Mouse (Mus musculus): Measurements from ENCODE around the gene Ifna7. TPM values are rescaled to one million over a fixed set of nuclear protein-coding genes. Genes with fewer than 3 reads are reported as not detected.

Ifna7 gene
- polyA plus RNA-seq (2017; shearing (Covaris generic)) = not detected

GRCm38 (mm10) chr4:88815928-88816327, at the start of gene Ifna7:
Ifna7 (plus strand) TSS chr4:88816228.

GRCm38 (mm10) chr4:88773534-88773933, 42.5 kb upstream of the Ifna7 start, which contains the start of gene Gm13290:
Gm13290 (plus strand) TSS chr4:88773834.

GRCm38 (mm10) chr4:88776622-88777021, 39.4 kb upstream of the Ifna7 start, which contains the start of gene Gm13289:
Gm13289 (plus strand) TSS chr4:88776922.

GRCm38 (mm10) chr4:88779550-88779949, 36.5 kb upstream of the Ifna7 start, which contains the start of gene Gm13272:
Gm13272 (plus strand) TSS chr4:88779850.

GRCm38 (mm10) chr4:88781831-88782230, 34.2 kb upstream of the Ifna7 start, which contains the start of gene Ifnz:
Ifnz (plus strand) TSS chr4:88782131.

DNA sequence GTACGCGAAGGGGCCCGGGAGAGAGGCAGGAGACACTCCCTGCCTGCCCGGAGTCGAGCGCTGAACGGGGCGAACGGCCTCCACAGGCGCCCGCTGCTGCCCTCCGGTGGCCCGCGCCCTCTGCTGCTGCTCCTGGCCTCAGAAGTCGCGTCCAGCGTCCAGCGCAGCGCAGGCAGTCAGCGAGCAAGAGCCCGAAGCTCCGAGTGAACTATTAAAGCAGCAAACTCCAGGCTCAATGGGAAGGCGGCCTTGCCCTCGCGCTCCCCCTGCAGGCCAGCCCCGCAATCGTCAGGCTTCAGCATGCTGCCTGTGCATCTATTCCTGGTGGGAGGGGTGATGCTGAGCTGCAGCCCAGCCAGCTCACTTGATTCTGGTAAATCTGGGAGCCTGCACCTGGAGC, 30.6 kb upstream of the Ifna7 start, which contains the start of gene Gm13276:
Gm13276 (plus strand) TSS at position 301 of the 400 bp plus-strand sequence.

DNA sequence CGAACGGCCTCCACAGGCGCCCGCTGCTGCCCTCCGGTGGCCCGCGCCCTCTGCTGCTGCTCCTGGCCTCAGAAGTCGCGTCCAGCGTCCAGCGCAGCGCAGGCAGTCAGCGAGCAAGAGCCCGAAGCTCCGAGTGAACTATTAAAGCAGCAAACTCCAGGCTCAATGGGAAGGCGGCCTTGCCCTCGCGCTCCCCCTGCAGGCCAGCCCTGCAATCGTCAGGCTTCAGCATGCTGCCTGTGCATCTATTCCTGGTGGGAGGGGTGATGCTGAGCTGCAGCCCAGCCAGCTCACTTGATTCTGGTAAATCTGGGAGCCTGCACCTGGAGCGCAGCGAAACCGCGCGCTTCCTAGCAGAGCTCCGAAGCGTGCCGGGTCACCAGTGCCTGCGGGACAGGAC, 27.6 kb upstream of the Ifna7 start, which contains the start of gene Gm13277:
Gm13277 (plus strand) TSS at position 231 of the 400 bp plus-strand sequence.

GRCm38 (mm10) chr4:88791250-88791649, 24.8 kb upstream of the Ifna7 start, which contains the start of gene Gm13278:
Gm13278 (plus strand) TSS chr4:88791550.

GRCm38 (mm10) chr4:88793936-88794675, 21.9 kb upstream of the Ifna7 start, which contains the start of gene Gm13275:
Gm13275 (plus strand) TSS chr4:88794487.

DNA sequence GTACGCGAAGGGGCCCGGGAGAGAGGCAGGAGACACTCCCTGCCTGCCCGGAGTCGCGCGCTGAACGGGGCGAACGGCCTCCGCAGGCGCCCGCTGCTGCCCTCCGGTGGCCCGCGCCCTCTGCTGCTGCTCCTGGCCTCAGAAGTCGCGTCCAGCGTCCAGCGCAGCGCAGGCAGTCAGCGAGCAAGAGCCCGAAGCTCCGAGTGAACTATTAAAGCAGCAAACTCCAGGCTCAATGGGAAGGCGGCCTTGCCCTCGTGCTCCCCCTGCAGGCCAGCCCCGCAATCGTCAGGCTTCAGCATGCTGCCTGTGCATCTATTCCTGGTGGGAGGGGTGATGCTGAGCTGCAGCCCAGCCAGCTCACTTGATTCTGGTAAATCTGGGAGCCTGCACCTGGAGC, 18.9 kb upstream of the Ifna7 start, which contains the start of gene Gm13279:
Gm13279 (plus strand) TSS at position 301 of the 400 bp plus-strand sequence.

DNA sequence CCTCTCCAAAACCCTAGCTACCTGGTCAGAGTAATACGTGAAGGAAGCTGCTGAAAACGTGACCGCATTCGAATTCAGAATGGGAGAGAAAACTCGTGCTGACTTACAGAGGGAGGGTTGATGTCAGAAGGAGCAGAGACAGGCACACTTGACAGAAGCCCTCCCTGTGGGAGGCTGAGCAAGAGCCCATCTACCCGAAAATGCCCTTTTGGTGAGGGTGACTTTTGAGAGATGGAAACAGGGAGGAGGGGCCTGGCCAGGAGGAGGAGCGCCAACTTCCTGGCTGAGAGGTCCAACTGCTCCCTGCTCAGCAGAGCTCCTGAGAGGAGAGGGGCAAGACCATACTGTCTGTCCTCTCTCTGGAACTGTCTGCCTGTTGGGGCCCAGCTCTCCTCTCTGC, 16.7 kb upstream of the Ifna7 start, which contains the start of gene Gm13285:
Gm13285 (plus strand) TSS at position 301 of the 400 bp plus-strand sequence.

GRCm38 (mm10) chr4:88802954-88803353, 13.1 kb upstream of the Ifna7 start, which contains the start of gene Gm13287:
Gm13287 (plus strand) TSS chr4:88803254.

DNA sequence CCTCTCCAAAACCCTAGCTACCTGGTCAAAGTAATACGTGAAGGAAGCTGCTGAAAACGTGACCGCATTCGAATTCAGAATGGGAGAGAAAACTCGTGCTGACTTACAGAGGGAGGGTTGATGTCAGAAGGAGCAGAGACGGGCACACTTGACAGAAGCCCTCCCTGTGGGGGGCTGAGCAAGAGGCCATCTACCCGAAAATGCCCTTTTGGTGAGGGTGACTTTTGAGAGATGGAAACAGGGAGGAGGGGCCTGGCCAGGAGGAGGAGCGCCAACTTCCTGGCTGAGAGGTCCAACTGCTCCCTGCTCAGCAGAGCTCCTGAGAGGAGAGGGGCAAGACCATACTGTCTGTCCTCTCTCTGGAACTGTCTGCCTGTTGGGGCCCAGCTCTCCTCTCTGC, 10.8 kb upstream of the Ifna7 start, which contains the start of gene Gm13288:
Gm13288 (plus strand) TSS at position 301 of the 400 bp plus-strand sequence.

DNA sequence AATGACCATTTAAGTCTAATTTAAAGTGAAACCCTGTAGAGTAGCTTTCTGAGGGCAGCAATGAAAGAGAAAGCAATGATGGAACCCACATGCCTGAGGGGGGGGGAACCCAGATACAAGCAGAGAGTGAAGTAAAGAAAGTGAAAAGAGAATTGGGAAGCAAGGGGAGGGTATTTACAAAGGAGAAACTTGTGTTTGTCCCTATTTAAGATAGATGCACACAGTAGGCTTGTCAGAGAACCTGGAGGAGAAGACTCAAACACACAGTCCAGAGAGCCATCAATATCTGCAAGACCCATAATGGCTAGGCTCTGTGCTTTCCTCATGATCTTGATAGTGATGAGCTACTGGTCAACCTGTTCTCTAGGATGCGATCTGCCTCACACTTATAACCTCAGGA, 3.6 kb downstream of the Ifna7 start, which contains the start of gene Ifna11:
Ifna11 (plus strand) TSS at position 301 of the 400 bp plus-strand sequence.

DNA sequence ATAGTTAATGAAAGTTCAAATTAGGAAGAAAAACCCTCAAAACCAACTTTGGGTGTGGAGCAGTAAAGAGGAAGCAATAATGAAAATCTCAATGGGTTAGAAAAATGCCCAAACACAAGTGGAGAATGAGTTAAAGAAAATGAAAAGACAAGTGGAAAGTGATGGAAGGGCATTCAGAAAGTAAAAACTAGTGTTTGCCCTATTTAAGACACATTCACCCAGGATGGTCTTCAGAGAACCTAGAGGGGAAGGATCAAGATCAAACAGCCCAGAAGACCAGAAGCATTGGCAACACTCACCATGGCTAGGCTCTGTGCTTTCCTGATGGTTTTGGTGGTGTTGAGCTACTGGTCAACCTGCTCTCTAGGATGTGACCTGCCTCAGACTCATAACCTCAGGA, 11.1 kb downstream of the Ifna7 start, which contains the start of gene Ifna6:
Ifna6 (plus strand) TSS at position 301 of the 400 bp plus-strand sequence.

GRCm38 (mm10) chr4:88835225-88835624, 19.2 kb downstream of the Ifna7 start, which contains the start of gene Ifna5:
Ifna5 (plus strand) TSS chr4:88835525.

DNA sequence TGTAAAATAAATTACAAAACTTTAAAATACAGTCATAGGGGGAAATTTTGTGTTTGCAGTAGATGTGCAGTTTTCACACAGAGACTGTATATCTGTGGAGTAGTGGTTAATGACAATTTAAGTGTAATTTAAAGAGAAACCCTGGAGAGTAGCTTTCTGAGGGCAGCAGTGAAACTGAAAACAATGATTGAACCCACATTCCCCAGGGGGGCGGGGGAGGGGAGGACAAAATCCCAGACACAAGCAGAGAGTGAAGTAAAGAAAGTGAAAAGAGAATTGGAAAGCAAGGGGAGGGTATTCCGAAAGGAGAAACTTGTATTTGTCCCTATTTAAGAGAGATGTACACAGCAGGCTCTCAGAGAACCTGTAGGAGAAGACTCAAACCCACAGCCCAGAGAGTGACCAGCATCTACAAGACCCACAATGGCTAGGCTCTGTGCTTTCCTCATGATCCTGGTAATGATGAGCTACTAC, 25.4 kb downstream of the Ifna7 start, which contains the start of gene Ifna4:
Ifna4 (plus strand) TSS at position 424 of the 474 bp plus-strand sequence.

DNA sequence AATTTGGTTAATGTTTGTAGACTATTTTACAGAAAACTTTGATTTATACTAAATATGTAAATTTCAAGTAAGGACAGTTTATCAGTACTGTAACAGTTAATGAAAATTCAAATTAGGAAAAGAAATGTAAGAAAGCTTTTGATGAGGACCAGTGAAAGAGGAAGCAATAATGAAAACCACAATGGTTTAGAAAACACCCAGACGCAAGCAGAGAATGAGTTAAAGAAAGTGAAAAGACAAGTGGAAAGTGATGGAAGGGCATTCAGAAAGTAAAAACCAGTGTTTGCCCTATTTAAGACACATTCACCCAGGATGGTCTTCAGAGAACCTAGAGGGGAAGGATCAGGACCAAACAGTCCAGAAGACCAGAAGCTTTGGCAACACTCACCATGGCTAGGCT, 33.7 kb downstream of the Ifna7 start, which contains the start of gene Ifna1:
Ifna1 (plus strand) TSS at position 390 of the 400 bp plus-strand sequence.

Other genes starting within 250 kb of the Ifna7 start
- not detected for gene Ifna14, start 244.4 kb upstream of the Ifna7 start, polyA plus RNA-seq (2017; shearing (Covaris generic))
- gene Ifna9, start 223.8 kb upstream of the Ifna7 start, polyA plus RNA-seq (2017; shearing (Covaris generic)) = not detected
- gene Ifna12, start 212.9 kb upstream of the Ifna7 start, polyA plus RNA-seq (2017; shearing (Covaris generic)) = not detected
- not detected for gene C87499, start 181.8 kb upstream of the Ifna7 start, polyA plus RNA-seq (2017; shearing (Covaris generic))
- gene Ifna13, start 171.8 kb upstream of the Ifna7 start, polyA plus RNA-seq (2017; shearing (Covaris generic)) = not detected
- gene Ifna16, start 139.3 kb upstream of the Ifna7 start, polyA plus RNA-seq (2017; shearing (Covaris generic)) = not detected
- not detected for gene Ifna2, start 132.3 kb upstream of the Ifna7 start, polyA plus RNA-seq (2017; shearing (Covaris generic))
- 0.45 TPM for gene Ifnab, start 124.9 kb upstream of the Ifna7 start, polyA plus RNA-seq (2017; shearing (Covaris generic))
- 1.4 TPM for gene Gm26566, start 94.4 kb upstream of the Ifna7 start, polyA plus RNA-seq (2017; shearing (Covaris generic))
- gene Klhl9, start 93.8 kb upstream of the Ifna7 start, polyA plus RNA-seq (2017; shearing (Covaris generic)) = 27.2 TPM
- not detected for gene Gm13271, start 61.4 kb upstream of the Ifna7 start, polyA plus RNA-seq (2017; shearing (Covaris generic))
- 0.36 TPM for gene Gm13283, start 56.1 kb upstream of the Ifna7 start, polyA plus RNA-seq (2017; shearing (Covaris generic))
- gene Gm13290, start 42.4 kb upstream of the Ifna7 start, polyA plus RNA-seq (2017; shearing (Covaris generic)) = not detected
- not detected for gene Gm13289, start 39.3 kb upstream of the Ifna7 start, polyA plus RNA-seq (2017; shearing (Covaris generic))
- gene Gm13272, start 36.4 kb upstream of the Ifna7 start, polyA plus RNA-seq (2017; shearing (Covaris generic)) = not detected
- gene Ifnz, start 34.1 kb upstream of the Ifna7 start, polyA plus RNA-seq (2017; shearing (Covaris generic)) = not detected
- gene Gm13276, start 30.5 kb upstream of the Ifna7 start, polyA plus RNA-seq (2017; shearing (Covaris generic)) = not detected
- gene Gm13277, start 27.6 kb upstream of the Ifna7 start, polyA plus RNA-seq (2017; shearing (Covaris generic)) = not detected
- not detected for gene Gm13278, start 24.7 kb upstream of the Ifna7 start, polyA plus RNA-seq (2017; shearing (Covaris generic))
- gene Gm13275, start 21.7 kb upstream of the Ifna7 start, polyA plus RNA-seq (2017; shearing (Covaris generic)) = not detected
- not detected for gene Gm13279, start 18.8 kb upstream of the Ifna7 start, polyA plus RNA-seq (2017; shearing (Covaris generic))
- not detected for gene Gm13285, start 16.6 kb upstream of the Ifna7 start, polyA plus RNA-seq (2017; shearing (Covaris generic))
- gene Gm13287, start 13.0 kb upstream of the Ifna7 start, polyA plus RNA-seq (2017; shearing (Covaris generic)) = not detected
- 0.19 TPM for gene Gm13288, start 10.7 kb upstream of the Ifna7 start, polyA plus RNA-seq (2017; shearing (Covaris generic))
- gene Ifna11, start 3.7 kb downstream of the Ifna7 start, polyA plus RNA-seq (2017; shearing (Covaris generic)) = not detected
- not detected for gene Ifna6, start 11.2 kb downstream of the Ifna7 start, polyA plus RNA-seq (2017; shearing (Covaris generic))
- gene Ifna5, start 19.3 kb downstream of the Ifna7 start, polyA plus RNA-seq (2017; shearing (Covaris generic)) = not detected
- not detected for gene Ifna4, start 25.6 kb downstream of the Ifna7 start, polyA plus RNA-seq (2017; shearing (Covaris generic))
- not detected for gene Ifna1, start 33.9 kb downstream of the Ifna7 start, polyA plus RNA-seq (2017; shearing (Covaris generic))
- gene Ifne, start 64.0 kb downstream of the Ifna7 start, polyA plus RNA-seq (2017; shearing (Covaris generic)) = not detected

All from naive thymus-derived CD4-positive, alpha-beta T cell, adult 5 months (primary cell).